Mouse (Mus musculus): ENCODE data around the gene BC030867.

DNA sequence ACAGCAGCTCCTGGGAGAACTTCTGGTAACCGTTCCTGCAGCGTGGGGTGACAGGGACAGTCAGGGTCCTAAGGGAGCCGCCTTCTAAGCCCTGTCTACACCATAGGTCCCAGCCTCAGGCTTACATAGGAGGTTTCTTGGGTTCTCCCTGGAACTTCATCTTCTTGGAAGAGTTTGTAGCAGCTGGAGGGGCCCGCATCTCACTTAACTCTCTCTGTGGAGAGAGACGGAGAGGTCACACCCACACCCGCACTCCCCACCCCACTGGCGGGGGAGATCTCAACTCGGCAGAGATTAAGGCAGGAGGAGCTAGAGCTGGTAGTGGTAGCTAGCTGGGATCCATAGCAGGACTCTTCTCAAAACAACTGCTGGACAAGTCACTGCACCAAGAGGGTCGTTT lies 59.4 kb downstream of the BC030867 start:
- no peak for TF ChIP-seq CTCF (conservative IDR thresholded peaks at IDR 0.05; ENCODE audit: low read length)
- no peak for TF ChIP-seq POU5F1 (IDR thresholded peaks at IDR 0.05; ENCODE audit: borderline replicate concordance, low read length)
- TF ChIP-seq NANOG (IDR thresholded peaks at IDR 0.05; ENCODE audit: borderline replicate concordance, low read length): no peak
